Mouse (Mus musculus) heart, postnatal 0 days (tissue): ENCODE measurements around the gene Odaph. TPM values are rescaled to one million over a fixed set of nuclear protein-coding genes. Genes with fewer than 3 reads are reported as not detected.
"Not testable (repeated sequence)": the region's sequence is repeated elsewhere in the genome, so short reads cannot be mapped to it uniquely, and the experiment has no call there.

Source experiments
- ATAC-seq: fragments of 200-750 bp; cut with Nextera tagmentation; 2 replicates; pipeline ENCODE4 v1.8.0; 2017; ENCODE audit warnings: low read depth, moderate number of reproducible peaks, moderate library complexity; ENCODE audit not compliant: insufficient read depth
- DNase-seq: peaks from one replicate; pipeline ENCODE4 v3.0.0-alpha.2; 2016; ENCODE audit warnings: low spot score
- H3K27ac ChIP-seq: fragments of 300-500 bp; sonication (generic); 2 replicates; pipeline ENCODE4 v1.5.1; 2014; ENCODE audit warnings: low read depth, mild to moderate bottlenecking
- H3K27me3 ChIP-seq: fragments of 300-500 bp; sonication (generic); 2 replicates; pipeline ENCODE4 v1.6.1; 2014; ENCODE audit warnings: low read length, mixed read lengths; ENCODE audit not compliant: control insufficient read depth, insufficient read depth
- H3K36me3 ChIP-seq: fragments of 300-500 bp; sonication (generic); replicated peaks from 2 replicates; pipeline ENCODE4 v1.6.1; 2014; ENCODE audit warnings: low read length, mixed read lengths; ENCODE audit not compliant: control insufficient read depth, insufficient read depth
- H3K4me1 ChIP-seq: fragments of 300-500 bp; sonication (generic); 2 replicates; pipeline ENCODE4 v1.6.1; 2014; ENCODE audit warnings: antibody characterized with exemption; ENCODE audit not compliant: control insufficient read depth, insufficient read depth
- H3K4me2 ChIP-seq: fragments of 300-500 bp; sonication (generic); 2 replicates; pipeline ENCODE4 v1.6.1; 2014; ENCODE audit warnings: low read depth, mild to moderate bottlenecking, low read length, moderate library complexity
- H3K4me3 ChIP-seq: fragments of 300-500 bp; sonication (generic); 2 replicates; pipeline ENCODE4 v1.5.1; 2014; ENCODE audit warnings: low read depth, low read length
- H3K9ac ChIP-seq: fragments of 300-500 bp; sonication (generic); replicated peaks from 2 replicates; pipeline ENCODE4 v1.6.1; 2014; ENCODE audit warnings: low read depth, low read length, mixed read lengths
- H3K9me3 ChIP-seq: fragments of 300-500 bp; sonication (generic); replicated peaks from 2 replicates; pipeline ENCODE4 v1.6.1; 2016; ENCODE audit warnings: low read length; ENCODE audit not compliant: control insufficient read depth
- CTCF ChIP-seq: IDR thresholded peaks from 2 replicates; pipeline ENCODE4 v1.5.1; 2016; ENCODE audit warnings: antibody characterized with exemption, control low read depth, low read depth
- EP300 ChIP-seq: IDR thresholded peaks from 2 replicates; pipeline ENCODE4 v1.6.1; 2016; ENCODE audit warnings: antibody characterized with exemption, low read depth
- WGBS: fragments of 180-500 bp; shearing (Covaris S2); extraction: QIAGEN DNeasy Blood & Tissue Kit; methylation state at CpG from one replicate; pipeline ENCODE4 v1.1.7; 2014; 5-methylcytosine and 5-hydroxymethylcytosine counted together
- polyA plus RNA-seq: library from polyadenylated mRNA; unstranded; fragments of >200 nt; fragmentation: Nextera tagmentation; extraction: Ambion mirVana; gene quantifications from 2 replicates; pipeline ENCODE4 v1.2.1, GENCODE M21; 2015
- total RNA-seq: library from RNA; depleted of rRNA; stranded (reverse); fragments of >200 nt; gene quantifications from 2 replicates; pipeline ENCODE4 v1.2.3, GENCODE M21; 2014; ENCODE audit warnings: low replicate concordance; rRNA removed

Odaph gene
- total RNA-seq (not detected in 2 replicates), polyA plus RNA-seq (not detected in 2 replicates)

GRCm38 (mm10) chr5:91987236-91987635 lies at the start of gene Odaph:
Gene Odaph, plus strand, starts transcription at chr5:91987475.
- H3K27me3 ChIP-seq = no peaks in the 10 kb centered on the region
- no peak for DNase-seq
- no peak within 1 kb of the TSS for H3K9ac ChIP-seq
- no peaks in the 10 kb centered on the region for H3K9me3 ChIP-seq
- no peaks in the 10 kb centered on the region for H3K36me3 ChIP-seq
- ATAC-seq = no peak
- no peak within 1 kb of the TSS for H3K27ac ChIP-seq
- H3K4me3 ChIP-seq = no peak within 1 kb of the TSS
- no peak within 1 kb of the TSS for H3K4me2 ChIP-seq
- 73% methylated on average over 4 of the region's 4 CpGs for WGBS
- TF ChIP-seq CTCF (no peak), EP300 (no peak)
- H3K4me1 ChIP-seq = no peaks in the 10 kb centered on the region

GRCm38 (mm10) chr5:91945609-91946008 lies 41.7 kb upstream of the Odaph start:
- ATAC-seq = not testable (repeated sequence)
- H3K36me3 ChIP-seq = peaks cover 31% of the 10 kb centered on the region
- WGBS = 81% methylated on average over 1 of the region's 1 CpGs

GRCm38 (mm10) chr5:91947008-91947407 lies 40.3 kb upstream of the Odaph start:
- no peak overlapping the region for H3K9ac ChIP-seq
- 96% methylated on average over 4 of the region's 4 CpGs for WGBS
- ATAC-seq = no peak
- no peak overlapping the region for H3K4me2 ChIP-seq
- H3K4me3 ChIP-seq = no peak overlapping the region
- H3K9me3 ChIP-seq = no peaks in the 10 kb centered on the region
- H3K36me3 ChIP-seq = peaks cover 40% of the 10 kb centered on the region
- no peaks in the 10 kb centered on the region for H3K27me3 ChIP-seq
- DNase-seq = no peak
- TF ChIP-seq CTCF (no peak), EP300 (no peak)
- no peak overlapping the region for H3K27ac ChIP-seq
- H3K4me1 ChIP-seq = no peaks in the 10 kb centered on the region

More at GRCm38 (mm10) chr5:91945609-91946008, 41.7 kb upstream of the Odaph start:
- not testable (repeated sequence) for H3K4me1 ChIP-seq, H3K9ac ChIP-seq, H3K4me3 ChIP-seq, H3K4me2 ChIP-seq, H3K9me3 ChIP-seq, DNase-seq, H3K27me3 ChIP-seq, H3K27ac ChIP-seq

- DNase-seq (no peak), ATAC-seq (no peak)
- Histone ChIP-seq H3K36me3 (peaks cover 60% of the 10 kb centered on the region), H3K9me3 (no peaks in the 10 kb centered on the region), H3K27me3 (no peaks in the 10 kb centered on the region), H3K4me1 (no peaks in the 10 kb centered on the region), H3K9ac (no peak overlapping the region), H3K27ac (no peak overlapping the region), H3K4me3 (no peak overlapping the region), H3K4me2 (no peak overlapping the region)
- TF ChIP-seq EP300 (no peak), CTCF (no peak)
- 94% methylated on average over 7 of the region's 7 CpGs for WGBS
Measured at GRCm38 (mm10) chr5:91949441-91949840, 37.8 kb upstream of the Odaph start.

GRCm38 (mm10) chr5:91951404-91951803 lies 35.9 kb upstream of the Odaph start:
- no peak for DNase-seq

GRCm38 (mm10) chr5:91956991-91957760 lies 30.1 kb upstream of the Odaph start:
- H3K36me3 ChIP-seq = peaks cover 44% of the 10 kb centered on the region
- no peak overlapping the region for H3K4me3 ChIP-seq
- H3K4me2 ChIP-seq = no peak overlapping the region
- WGBS = 89% methylated on average over 3 of the region's 3 CpGs
- no peak overlapping the region for H3K27ac ChIP-seq
- H3K9ac ChIP-seq = no peak overlapping the region
- TF ChIP-seq EP300 (no peak), CTCF (no peak)
- H3K4me1 ChIP-seq = peaks cover 16% of the 10 kb centered on the region
- ATAC-seq (no peak), DNase-seq (no peak)
- no peaks in the 10 kb centered on the region for H3K27me3 ChIP-seq
- H3K9me3 ChIP-seq = no peaks in the 10 kb centered on the region

More at GRCm38 (mm10) chr5:91951404-91951803, 35.9 kb upstream of the Odaph start:
- Histone ChIP-seq H3K4me1 (no peaks in the 10 kb centered on the region), H3K4me3 (no peak overlapping the region), H3K27ac (no peak overlapping the region), H3K9ac (no peak overlapping the region), H3K36me3 (peaks cover 71% of the 10 kb centered on the region), H3K9me3 (no peaks in the 10 kb centered on the region), H3K4me2 (no peak overlapping the region), H3K27me3 (no peaks in the 10 kb centered on the region)
- TF ChIP-seq CTCF (peak; percentile 38), EP300 (no peak)
- ATAC-seq = no peak
